In the genomic region with DNA sequence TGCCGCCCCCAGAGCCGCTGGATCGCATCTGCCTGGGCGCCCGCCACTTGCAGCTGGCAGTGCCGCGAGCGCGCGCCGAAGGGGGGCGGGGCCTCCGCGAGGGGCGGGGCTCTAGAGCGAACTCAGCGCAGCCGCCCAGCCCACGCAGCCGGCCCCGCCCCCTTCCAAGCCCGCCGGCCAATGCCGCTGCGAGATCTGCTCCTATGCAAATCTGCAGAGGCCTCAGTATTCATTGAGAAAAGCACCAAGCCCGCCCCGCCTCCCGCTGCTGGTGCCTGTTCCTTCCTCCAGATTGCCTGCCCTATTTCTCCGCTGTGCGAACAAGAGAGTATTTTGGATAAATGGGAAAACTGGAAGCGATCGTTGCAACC, we compare ENCODE assay signal across 8 mouse cellular contexts. TPM values are rescaled to one million over a fixed set of nuclear protein-coding genes. Genes with fewer than 3 reads are reported as not detected.
DNase-seq lines count a peak whose midpoint lies in the region; ATAC-seq and TF ChIP-seq lines count a peak whose summit lies in the region.

Gene Alk, minus strand, starts transcription at position 18 of the 371 bp plus-strand sequence.

- H3K27ac ChIP-seq in cerebellum, adult 2 months (ENCODE audit: insufficient read depth, low read length), result no peak within 1 kb of the TSS

- no peak for TF ChIP-seq CTCF in cerebellum, adult 2 months (IDR thresholded peaks at IDR 0.05; ENCODE audit: borderline replicate concordance, insufficient read depth, low read depth, low read length)

- peak within 1 kb of the TSS; percentile 27 for H3K4me3 ChIP-seq in cerebellum, adult 2 months (replicated peaks; ENCODE audit: insufficient read depth, low read depth, low read length)

- TF ChIP-seq POLR2A in cerebellum, adult 2 months (IDR thresholded peaks at IDR 0.05; ENCODE audit: borderline replicate concordance, insufficient read depth, low read length), result no peak

- 2% methylated on average over 32 of the region's 32 CpGs for WGBS in cerebellum, adult 2 months

- no peaks in the 10 kb centered on the region for H3K4me1 ChIP-seq in cerebellum, adult 2 months (ENCODE audit: control insufficient read depth, insufficient read depth, low read length)

- peak; percentile 70 to 80 for DNase-seq in cerebellum, adult 2 months
- peak; percentile 83 to 84 for DNase-seq in layer of hippocampus, adult 8-10 months (ENCODE audit: low spot score in 2 of 2)
- DNase-seq in lung, adult 18-20 months, result peak; percentile 70 to 83
- peak; percentile 92 for DNase-seq in testis, postnatal 14 days (ENCODE audit: low spot score)

- H3K27me3 ChIP-seq in cerebellum, adult 2 months (ENCODE audit: control insufficient read depth, insufficient read depth, low read length), result no peaks in the 10 kb centered on the region; the same call in 1 of the 2 replicates

- ATAC-seq in CD4-positive, CD25-positive, alpha-beta regulatory T cell, adult 4 months, result peak; percentile 41
- ATAC-seq in frontal cortex, adult (ENCODE audit: low TSS enrichment), result peak; percentile 92
- ATAC-seq in hematopoietic stem cell, adult 5-6 weeks (replicated peaks in 1 of 2; ENCODE audit: insufficient read depth in 1 of 2, low FRiP score in 2 of 2, low TSS enrichment in 1 of 2, low read depth in 1 of 2, poor library complexity in 2 of 2, severe bottlenecking in 2 of 2), result peak; percentile 70 to 81
- ATAC-seq in neutrophil, adult 5-6 weeks (ENCODE audit: extremely low read depth, insufficient number of reproducible peaks, low FRiP score, poor library complexity, severe bottlenecking), result 0 out of 2 replicates have a peak, but pooled peaks have one; percentile 26

RNA-seq across cellular contexts. Expression of gene Alk, which starts in this region (rescaled TPM):
- under 1 TPM in 1 of 2 experiments, not detected in 1; 0.05 TPM for polyA plus RNA-seq in CD4-positive, CD25-positive, alpha-beta regulatory T cell, adult 4 months (2017; shearing (Covaris generic))
- 1.2 and 1.6 TPM in 2 replicates for polyA plus RNA-seq in cerebellum, adult 2 months (2012; rRNA removed)
- total RNA-seq in hematopoietic stem cell, adult 5-6 weeks (2017), result not detected in 2 replicates
- 1 to 10 TPM; 7.2 to 8.0 (median 7.5) TPM for total RNA-seq in layer of hippocampus, adult 8-10 months (2022)
- total RNA-seq in neutrophil, adult 5-6 weeks (2017), result 0.12 TPM in 1 of 2 replicates, not detected in the other

Comparison
In these comparisons a context has a peak if more than half of its experiments do, and no peak if none do; other contexts are left out.
1. Peak in ATAC-seq in CD4-positive, CD25-positive, alpha-beta regulatory T cell, adult 4 months; RNA of the gene not detected or under 1 TPM.
2. Peak in ATAC-seq in hematopoietic stem cell, adult 5-6 weeks; RNA of the gene not detected or under 1 TPM.
3. Peak in ATAC-seq in neutrophil, adult 5-6 weeks; RNA of the gene not detected or under 1 TPM.
4. ATAC-seq: peak in every context shown above with its lines; median percentile 92 in frontal cortex, adult; 76 in hematopoietic stem cell, adult 5-6 weeks; 41 in CD4-positive, CD25-positive, alpha-beta regulatory T cell, adult 4 months; 26 in neutrophil, adult 5-6 weeks.